Mouse (Mus musculus): ENCODE measurements around the gene Igsf9. TPM values are rescaled to one million over a fixed set of nuclear protein-coding genes. Genes with fewer than 3 reads are reported as not detected.

The Igsf9 gene
- polyA plus RNA-seq, 1 experiment from 2014 or later: 82.5 TPM

GRCm38 (mm10) chr1:172488831-172489230, 7.2 kb downstream of the Igsf9 start:
- no peaks in the 10 kb centered on the region for H3K9me3 ChIP-seq
- peaks cover 4% of the 10 kb centered on the region; the same call in 1 of the 2 replicates for H3K27me3 ChIP-seq (ENCODE audit: poor library complexity, severe bottlenecking)
- H3K4me3 ChIP-seq: no peak overlapping the region
- peaks cover 91% of the 10 kb centered on the region for H3K36me3 ChIP-seq (replicated peaks)
- H3K27ac ChIP-seq: no peak overlapping the region
- 78% methylated on average over 7 of the region's 7 CpGs for WGBS
- H3K4me1 ChIP-seq: peaks cover 65% of the 10 kb centered on the region
- no peak for DNase-seq (ENCODE audit: extremely low spot score, low spot score)

- no peak for DNase-seq (ENCODE audit: extremely low spot score, low spot score)
- Histone ChIP-seq H3K4me3 (peak overlapping the region; percentile 29), H3K9me3 (no peaks in the 10 kb centered on the region), H3K4me1 (peaks cover 57% of the 10 kb centered on the region), H3K36me3 (replicated peaks) (peaks cover 93% of the 10 kb centered on the region), H3K27me3 (ENCODE audit: poor library complexity, severe bottlenecking) (peaks cover 4% of the 10 kb centered on the region; the same call in 1 of the 2 replicates), H3K27ac (peak overlapping the region; percentile 22)
- WGBS: 58% methylated on average over 12 of the region's 12 CpGs
Measured at GRCm38 (mm10) chr1:172489585-172490250, 8.1 kb downstream of the Igsf9 start.

- Histone ChIP-seq H3K36me3 (replicated peaks) (peaks cover 93% of the 10 kb centered on the region), H3K4me1 (peaks cover 51% of the 10 kb centered on the region), H3K27ac (peak overlapping the region; percentile 22), H3K4me3 (peak overlapping the region; percentile 29), H3K27me3 (ENCODE audit: poor library complexity, severe bottlenecking) (peaks cover 4% of the 10 kb centered on the region; the same call in 1 of the 2 replicates), H3K9me3 (no peaks in the 10 kb centered on the region)
- peak; percentile 90 for DNase-seq (ENCODE audit: extremely low spot score, low spot score)
- WGBS: 12% methylated on average over 10 of the region's 10 CpGs
Measured at GRCm38 (mm10) chr1:172490261-172490661, 8.7 kb downstream of the Igsf9 start.

- H3K27ac ChIP-seq: no peak overlapping the region
- H3K4me3 ChIP-seq: no peak overlapping the region
- peaks cover 4% of the 10 kb centered on the region; the same call in 1 of the 2 replicates for H3K27me3 ChIP-seq (ENCODE audit: poor library complexity, severe bottlenecking)
- 94% methylated on average over 8 of the region's 8 CpGs for WGBS
- peaks cover 33% of the 10 kb centered on the region for H3K4me1 ChIP-seq
- DNase-seq (ENCODE audit: extremely low spot score, low spot score): no peak
- H3K36me3 ChIP-seq (replicated peaks): peaks cover 100% of the 10 kb centered on the region
- H3K9me3 ChIP-seq: no peaks in the 10 kb centered on the region
Measured at GRCm38 (mm10) chr1:172492047-172492446, 10.5 kb downstream of the Igsf9 start.

GRCm38 (mm10) chr1:172493516-172493915, 11.9 kb downstream of the Igsf9 start:
- H3K36me3 ChIP-seq (replicated peaks): peaks cover 100% of the 10 kb centered on the region
- H3K4me1 ChIP-seq: peaks cover 19% of the 10 kb centered on the region
- 86% methylated on average over 6 of the region's 6 CpGs for WGBS
- H3K4me3 ChIP-seq: no peak overlapping the region
- no peaks in the 10 kb centered on the region for H3K9me3 ChIP-seq
- peaks cover 15% of the 10 kb centered on the region for H3K27me3 ChIP-seq (ENCODE audit: poor library complexity, severe bottlenecking)
- no peak overlapping the region for H3K27ac ChIP-seq
- DNase-seq (ENCODE audit: extremely low spot score, low spot score): no peak

- Histone ChIP-seq H3K27me3 (ENCODE audit: poor library complexity, severe bottlenecking) (peaks cover 37% of the 10 kb centered on the region), H3K27ac (no peak overlapping the region), H3K9me3 (no peaks in the 10 kb centered on the region), H3K4me3 (no peak overlapping the region), H3K4me1 (peaks cover 21% of the 10 kb centered on the region), H3K36me3 (replicated peaks) (peaks cover 82% of the 10 kb centered on the region)
- no peak for DNase-seq (ENCODE audit: extremely low spot score, low spot score)
- WGBS: 81% methylated on average over 17 of the region's 17 CpGs
Measured at GRCm38 (mm10) chr1:172496030-172496429, 14.4 kb downstream of the Igsf9 start.

- H3K4me3 ChIP-seq: no peak overlapping the region
- peaks cover 68% of the 10 kb centered on the region for H3K36me3 ChIP-seq (replicated peaks)
- no peak overlapping the region for H3K27ac ChIP-seq
- peaks cover 51% of the 10 kb centered on the region for H3K27me3 ChIP-seq (ENCODE audit: poor library complexity, severe bottlenecking)
- H3K9me3 ChIP-seq: no peaks in the 10 kb centered on the region
- WGBS: 83% methylated on average over 10 of the region's 10 CpGs
- no peak for DNase-seq (ENCODE audit: extremely low spot score, low spot score)
- peaks cover 35% of the 10 kb centered on the region for H3K4me1 ChIP-seq
Measured at GRCm38 (mm10) chr1:172497428-172497827, 15.8 kb downstream of the Igsf9 start.

GRCm38 (mm10) chr1:172499765-172500441, 18.3 kb downstream of the Igsf9 start, which contains the start of gene Tagln2:
Tagln2 (plus strand) TSS chr1:172500047.
- H3K36me3 ChIP-seq (replicated peaks): peaks cover 43% of the 10 kb centered on the region
- H3K27me3 ChIP-seq (ENCODE audit: poor library complexity, severe bottlenecking): peaks cover 64% of the 10 kb centered on the region
- H3K4me1 ChIP-seq: peaks cover 59% of the 10 kb centered on the region
- H3K27ac ChIP-seq: peak within 1 kb of the TSS; percentile 77
- peak within 1 kb of the TSS; percentile 56 for H3K4me3 ChIP-seq
- WGBS: under 1% methylated on average over 30 of the region's 30 CpGs
- DNase-seq (ENCODE audit: extremely low spot score, low spot score): peak; percentile 69
- no peaks in the 10 kb centered on the region for H3K9me3 ChIP-seq

- peaks cover 64% of the 10 kb centered on the region for H3K27me3 ChIP-seq (ENCODE audit: poor library complexity, severe bottlenecking)
- peak overlapping the region; percentile 56 for H3K4me3 ChIP-seq
- DNase-seq (ENCODE audit: extremely low spot score, low spot score): peak; percentile 45
- WGBS: 1% methylated on average over 56 of the region's 56 CpGs
- H3K36me3 ChIP-seq (replicated peaks): peaks cover 39% of the 10 kb centered on the region
- H3K4me1 ChIP-seq: peaks cover 61% of the 10 kb centered on the region
- no peaks in the 10 kb centered on the region for H3K9me3 ChIP-seq
- peak overlapping the region; percentile 77 for H3K27ac ChIP-seq
Measured at GRCm38 (mm10) chr1:172500451-172501370, 19.1 kb downstream of the Igsf9 start.

GRCm38 (mm10) chr1:172501371-172502144, 20.0 kb downstream of the Igsf9 start:
- 36% methylated on average over 13 of the region's 13 CpGs for WGBS
- H3K4me1 ChIP-seq: peaks cover 61% of the 10 kb centered on the region
- H3K36me3 ChIP-seq (replicated peaks): peaks cover 31% of the 10 kb centered on the region
- H3K9me3 ChIP-seq: no peaks in the 10 kb centered on the region
- peak overlapping the region; percentile 77 for H3K27ac ChIP-seq
- peak overlapping the region; percentile 56 for H3K4me3 ChIP-seq
- peaks cover 64% of the 10 kb centered on the region for H3K27me3 ChIP-seq (ENCODE audit: poor library complexity, severe bottlenecking)
- no peak for DNase-seq (ENCODE audit: extremely low spot score, low spot score)

- no peaks in the 10 kb centered on the region for H3K9me3 ChIP-seq
- H3K27ac ChIP-seq: peak overlapping the region; percentile 60
- H3K4me3 ChIP-seq: peak overlapping the region; percentile 26
- H3K27me3 ChIP-seq (ENCODE audit: poor library complexity, severe bottlenecking): peaks cover 62% of the 10 kb centered on the region
- WGBS: 44% methylated on average over 13 of the region's 13 CpGs
- no peak for DNase-seq (ENCODE audit: extremely low spot score, low spot score)
- peaks cover 22% of the 10 kb centered on the region for H3K36me3 ChIP-seq (replicated peaks)
- H3K4me1 ChIP-seq: peaks cover 61% of the 10 kb centered on the region
Measured at GRCm38 (mm10) chr1:172502145-172503110, 20.8 kb downstream of the Igsf9 start.

Data from forebrain, embryonic 10.5 days (tissue).